Mouse (Mus musculus) left cerebral cortex, postnatal 25 days (tissue): ENCODE measurements around the gene Gsdma. TPM values are rescaled to one million over a fixed set of nuclear protein-coding genes. Genes with fewer than 3 reads are reported as not detected.
A peak's percentile ranks its signal among the peaks of the same experiment; 100 is the strongest.
"Not testable (repeated sequence)": the region's sequence is repeated elsewhere in the genome, so short reads cannot be mapped to it uniquely, and the experiment has no call there.

Source experiments
- DNase-seq, 2 experiments: peaks; one replicate each; pipeline ENCODE4 v3.0.0; 2022; ENCODE audit warnings: low spot score in 2 of 2, mixed read lengths in 1 of 2
- intact Hi-C: fragments of 180-260 bp; cut with DNase I; formaldehyde crosslinking; loops from one replicate; pipeline ENCODE4 v1.15.1; 2025
- total RNA-seq, 2 experiments: library from RNA; stranded (reverse); gene quantifications; 2 replicates each; pipeline ENCODE4 v1.2.3; 2021

Gsdma gene
- total RNA-seq, 2 experiments from 2014 or later, result not detected

DNA sequence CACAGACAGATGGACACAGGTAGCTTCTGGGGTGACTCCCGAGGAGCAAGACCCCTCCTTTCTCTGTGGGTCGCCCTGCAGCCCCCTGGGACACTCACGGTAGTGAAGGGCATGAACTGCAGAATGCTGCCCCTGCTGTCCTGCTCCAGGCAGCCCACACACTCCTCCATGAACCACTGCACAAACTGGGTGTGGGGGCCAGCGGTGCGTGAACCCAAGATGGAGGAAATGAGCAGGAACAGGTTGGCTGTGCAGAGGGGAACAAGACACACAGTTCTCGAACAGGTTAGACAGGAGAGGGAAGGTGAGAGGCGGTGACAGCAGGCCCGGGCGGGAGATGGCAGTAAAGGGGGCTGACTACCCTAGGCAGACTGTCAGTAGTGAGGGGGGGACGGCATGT, 40.9 kb downstream of the Gsdma start:
- intact Hi-C loops, result no loop called here
- no peak for DNase-seq

DNA sequence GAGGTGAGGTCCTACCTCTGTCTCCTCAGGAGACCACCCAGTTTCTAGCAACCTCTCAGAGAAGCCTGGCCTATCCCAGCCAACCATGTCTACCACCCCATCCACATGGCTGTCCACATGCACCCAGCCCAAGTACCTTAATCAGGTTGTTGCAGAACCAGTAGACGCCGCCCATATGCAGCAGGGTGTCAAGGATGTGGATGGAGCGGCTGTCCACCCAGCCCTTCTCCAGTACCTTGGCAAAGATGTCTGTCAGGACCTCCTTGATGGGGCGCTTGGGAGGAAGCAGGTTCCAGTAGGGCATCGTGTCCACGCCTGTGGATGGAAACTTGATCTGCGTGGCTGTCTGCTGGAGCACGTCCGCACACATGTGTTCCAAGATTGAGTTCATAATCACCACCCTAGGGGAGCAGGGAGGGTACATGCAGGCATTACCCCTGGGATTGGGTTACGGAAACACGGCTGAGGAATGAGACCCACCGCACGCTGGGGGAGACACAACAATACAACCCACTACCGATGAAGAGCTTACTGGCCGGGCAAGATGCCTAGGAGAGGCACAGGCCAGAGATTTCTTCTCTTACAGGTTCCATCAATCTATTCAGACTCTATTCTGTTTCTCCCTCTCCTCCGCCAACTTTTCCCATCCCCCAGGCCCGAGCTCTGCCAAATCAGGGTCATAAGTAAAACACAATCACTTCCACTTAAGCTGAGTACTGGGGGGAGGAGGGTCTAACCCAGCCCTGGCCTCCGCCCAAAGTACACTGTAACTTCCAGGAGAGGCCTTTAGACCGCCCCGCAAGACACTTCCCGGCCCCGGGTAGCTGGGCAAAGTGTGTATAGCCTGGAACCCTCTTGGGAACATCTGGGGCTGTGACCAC, 43.5 kb downstream of the Gsdma start:
- no peak for DNase-seq
- intact Hi-C loops, result no loop called here

DNA sequence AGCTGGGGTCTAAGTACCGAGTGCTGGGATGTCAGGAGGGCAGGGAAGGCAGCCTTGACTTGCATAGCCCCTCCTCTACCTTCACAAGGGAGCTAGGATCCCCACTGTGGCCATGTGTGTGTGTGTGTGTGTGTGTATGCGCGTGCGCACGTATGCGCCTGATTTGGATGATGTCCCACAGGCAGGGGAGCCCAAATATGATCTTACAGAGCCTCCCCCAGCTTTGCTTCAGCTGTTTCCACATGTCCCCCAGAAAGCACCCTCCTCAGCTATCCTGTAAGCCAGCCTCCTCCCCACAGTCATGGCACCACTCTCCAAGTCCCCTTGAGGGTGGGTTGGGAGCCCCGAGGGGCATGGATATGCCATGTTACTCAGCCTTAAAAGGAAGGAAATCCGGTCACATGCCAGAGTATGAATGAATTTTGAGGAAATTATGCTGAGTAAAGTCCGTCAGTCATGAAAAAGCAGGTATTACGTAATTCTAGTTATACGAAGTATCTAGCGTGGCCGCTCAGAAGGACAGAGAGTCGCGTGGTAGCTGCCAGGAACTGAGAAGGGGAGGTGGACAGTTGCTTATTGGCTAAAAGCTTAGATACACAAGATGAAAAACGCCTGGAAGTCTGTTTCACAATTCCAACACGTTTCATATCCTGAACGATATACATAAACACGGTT, 44.3 kb downstream of the Gsdma start:
- DNase-seq, result no peak
- intact Hi-C loops, result no loop called here

DNA sequence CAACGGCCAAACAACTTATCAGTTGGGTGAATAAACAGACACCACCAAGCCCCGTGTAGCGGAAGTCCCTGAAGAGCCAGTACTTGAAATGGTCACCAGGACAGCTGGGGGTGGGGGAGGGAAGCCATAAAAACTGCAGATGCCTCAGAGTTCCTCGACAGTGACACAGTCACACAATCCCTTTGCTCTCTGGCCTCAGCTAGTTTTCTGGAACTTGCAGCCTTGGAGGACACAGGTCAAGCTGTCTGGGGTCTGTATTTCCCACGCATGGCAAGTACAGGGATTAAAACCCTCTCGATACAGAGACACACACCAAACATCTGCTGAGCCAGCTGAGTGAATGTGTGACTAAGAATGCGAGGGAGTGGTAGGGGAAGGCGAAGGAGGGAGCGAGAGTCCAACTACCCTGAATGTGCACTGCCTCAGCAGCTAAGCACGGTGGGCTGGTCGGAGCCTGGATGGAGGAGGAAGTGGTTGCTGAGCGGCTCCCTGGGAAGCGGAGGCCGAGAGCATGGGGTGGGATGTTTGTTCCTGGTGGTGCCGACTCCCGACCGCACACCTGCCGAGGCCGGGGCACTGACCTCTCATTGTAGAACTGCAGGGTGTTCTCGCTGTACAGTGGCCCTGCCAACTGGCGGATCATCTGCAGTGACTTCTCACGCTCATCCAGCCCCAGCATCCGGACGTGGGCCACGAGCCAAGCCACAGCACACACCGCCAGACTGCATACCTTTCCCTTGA, 45.0 kb downstream of the Gsdma start:
- intact Hi-C loops, result no loop called here

DNA sequence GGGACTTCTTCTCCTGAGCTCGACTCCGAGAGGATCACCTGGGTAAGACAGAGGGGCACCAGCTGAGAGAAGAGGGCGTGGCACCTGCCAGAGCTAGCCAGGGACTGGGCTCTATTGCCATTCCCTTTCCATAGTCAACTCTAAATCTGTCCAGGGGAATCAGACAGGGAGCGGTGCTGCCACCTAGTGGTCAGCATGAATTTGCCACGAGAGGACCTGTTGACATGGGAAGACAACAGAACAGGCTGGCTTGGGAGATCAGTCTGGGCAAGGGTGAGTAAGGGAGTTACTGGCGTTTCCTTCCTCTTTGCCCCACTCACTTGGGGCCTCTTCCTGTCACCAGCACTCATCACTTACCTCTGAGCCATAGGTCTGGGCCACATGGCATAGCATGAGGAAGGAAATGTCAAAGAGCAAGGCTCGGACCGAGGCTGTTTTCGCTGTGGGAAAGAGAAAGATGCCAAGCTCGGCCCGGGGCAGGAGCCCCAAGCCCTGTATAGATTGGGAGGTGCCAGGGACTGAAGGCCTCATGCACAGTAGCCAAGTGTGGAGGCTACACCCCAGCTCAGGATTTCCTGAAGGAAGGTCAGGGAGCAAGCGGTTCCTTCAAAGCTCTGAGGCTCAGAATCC, 46.4 kb downstream of the Gsdma start:
- peak; percentile 69 to 77 for DNase-seq
- intact Hi-C loops, result no loop called here

More for the DNA sequence above, 45.0 kb downstream of the Gsdma start:
- peak in 1 of 2 experiments; percentile 73 for DNase-seq

DNA sequence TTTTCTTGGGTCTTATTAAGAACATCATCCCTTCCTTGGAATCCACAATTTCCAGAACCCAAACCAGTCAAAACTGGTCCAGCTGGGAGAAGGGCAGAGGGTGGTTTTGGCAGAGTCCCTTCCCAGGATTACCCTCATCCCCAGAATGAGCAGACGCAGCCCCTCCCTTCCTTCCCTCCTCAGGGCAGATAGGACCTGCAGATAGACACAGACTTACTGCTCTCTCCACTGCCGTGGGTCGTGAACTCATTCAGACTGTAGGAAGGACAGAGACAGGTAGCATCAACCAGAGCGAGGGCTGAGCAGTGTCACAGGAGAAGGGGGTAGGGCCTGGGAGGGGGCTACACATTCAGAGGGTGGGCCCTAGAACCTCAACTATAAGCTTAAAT, 46.9 kb downstream of the Gsdma start:
- intact Hi-C loops, result no loop called here
- no peak for DNase-seq

DNA sequence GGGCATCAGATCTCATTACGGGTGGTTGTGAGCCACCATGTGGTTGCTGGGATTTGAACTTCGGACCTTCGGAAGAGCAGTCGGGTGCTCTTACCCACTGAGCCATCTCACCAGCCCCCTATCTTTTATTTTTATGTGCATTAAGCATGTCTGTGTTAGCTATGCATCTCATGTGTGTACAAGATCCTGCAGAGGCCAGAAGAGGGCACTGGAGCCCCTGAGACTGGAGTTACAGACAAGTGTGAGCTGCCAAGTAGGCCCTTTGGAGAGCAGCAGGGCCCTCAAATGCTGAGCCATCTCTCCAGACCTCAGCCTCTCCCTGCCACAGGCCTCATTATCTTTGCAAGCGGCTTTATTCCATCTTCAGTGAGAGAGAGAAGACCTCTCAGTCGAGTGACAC, 47.9 kb downstream of the Gsdma start:
- intact Hi-C loops, result loop anchor here (2.0 kb wide), 1 partner anchor 51 kb away; no protein-coding TSS in a partner anchor

DNA sequence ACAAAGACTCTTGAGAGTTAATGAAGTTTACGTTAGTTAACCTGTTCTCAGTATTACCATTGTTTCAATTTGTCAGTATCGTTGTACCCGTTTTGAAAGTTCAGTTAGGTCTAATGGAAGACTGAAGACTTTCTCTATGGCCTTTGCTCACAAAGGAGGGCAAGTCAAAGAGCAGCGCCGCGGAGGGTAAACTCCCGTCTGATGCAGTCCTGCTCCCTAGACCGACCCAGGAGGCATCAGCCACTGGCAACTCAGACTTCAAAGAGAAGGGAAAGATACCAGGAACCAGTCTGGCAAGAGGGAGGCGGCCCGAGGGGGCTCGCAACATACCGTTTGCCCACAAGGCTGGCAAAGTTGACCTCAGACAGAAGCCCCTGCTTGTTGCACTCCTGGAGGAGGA, 49.6 kb downstream of the Gsdma start:
- no peak for DNase-seq
- intact Hi-C loops, result loop anchor here (2.0 kb wide), 1 partner anchor 49 kb away; no protein-coding TSS in a partner anchor

More for the DNA sequence above, 47.9 kb downstream of the Gsdma start:
- DNase-seq, result not testable (repeated sequence)

DNA sequence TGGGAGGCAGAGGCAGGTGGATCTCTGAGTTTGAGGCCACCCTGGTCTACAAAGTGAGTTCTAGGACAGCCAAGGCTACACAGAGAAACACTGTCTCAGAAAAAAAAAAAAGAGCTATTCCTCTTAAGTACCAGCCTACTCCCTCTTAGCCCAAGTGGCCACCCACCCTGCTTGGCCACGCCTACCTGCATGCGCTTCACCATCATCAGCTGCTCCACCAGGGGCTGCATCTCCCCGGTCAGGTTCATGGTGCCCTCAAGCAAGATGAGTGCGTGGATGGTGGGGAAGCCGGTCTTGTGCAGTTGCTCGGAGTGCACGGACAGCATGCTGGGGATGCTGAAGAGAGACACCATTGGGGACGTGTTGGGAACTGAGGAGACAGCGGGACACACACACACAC, 51.8 kb downstream of the Gsdma start:
- DNase-seq, result no peak
- intact Hi-C loops, result no loop called here

DNA sequence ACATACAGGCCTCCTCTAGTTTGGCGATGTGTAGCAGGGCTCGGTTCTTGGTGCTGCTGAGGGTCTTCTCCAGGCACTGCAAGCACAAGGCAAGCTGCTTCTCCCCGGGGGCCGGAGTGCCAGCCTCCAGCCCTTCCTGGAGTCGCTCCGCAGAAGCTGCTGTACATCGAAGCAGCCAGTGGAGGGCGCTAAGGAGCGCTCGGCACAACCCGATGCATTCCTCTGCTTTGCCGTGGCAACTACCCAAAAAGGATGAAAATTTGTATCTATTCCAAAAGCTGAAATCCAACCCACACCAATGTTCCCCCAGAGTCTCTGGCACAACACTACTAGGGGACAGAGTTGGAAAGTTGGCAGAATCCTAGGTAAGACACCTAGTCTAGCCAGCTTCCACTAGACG, 53.8 kb downstream of the Gsdma start:
- intact Hi-C loops, result loop anchor here (2.0 kb wide), 1 partner anchor 69 kb away; no protein-coding TSS in a partner anchor
- DNase-seq, result peak; percentile 87 to 92

DNA sequence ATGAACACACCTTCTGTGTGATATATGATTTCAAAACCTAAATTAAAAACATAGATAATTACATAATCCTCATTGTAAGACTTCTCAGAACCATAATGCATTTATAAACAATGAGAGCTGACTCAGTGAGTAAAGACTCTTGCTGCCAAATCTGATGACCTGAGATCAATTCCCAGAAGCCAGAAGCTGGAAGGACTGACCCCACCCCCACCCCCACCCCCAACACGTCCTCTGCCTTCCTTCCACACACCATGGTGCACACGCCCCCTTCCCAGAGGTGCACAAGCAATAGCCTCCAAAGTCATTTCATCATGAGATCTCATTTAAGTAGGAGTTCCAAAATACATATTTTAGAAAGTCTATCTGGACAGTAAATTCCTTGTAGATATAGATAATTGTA, 56.6 kb downstream of the Gsdma start:
- intact Hi-C loops, result no loop called here
- DNase-seq, result no peak

DNA sequence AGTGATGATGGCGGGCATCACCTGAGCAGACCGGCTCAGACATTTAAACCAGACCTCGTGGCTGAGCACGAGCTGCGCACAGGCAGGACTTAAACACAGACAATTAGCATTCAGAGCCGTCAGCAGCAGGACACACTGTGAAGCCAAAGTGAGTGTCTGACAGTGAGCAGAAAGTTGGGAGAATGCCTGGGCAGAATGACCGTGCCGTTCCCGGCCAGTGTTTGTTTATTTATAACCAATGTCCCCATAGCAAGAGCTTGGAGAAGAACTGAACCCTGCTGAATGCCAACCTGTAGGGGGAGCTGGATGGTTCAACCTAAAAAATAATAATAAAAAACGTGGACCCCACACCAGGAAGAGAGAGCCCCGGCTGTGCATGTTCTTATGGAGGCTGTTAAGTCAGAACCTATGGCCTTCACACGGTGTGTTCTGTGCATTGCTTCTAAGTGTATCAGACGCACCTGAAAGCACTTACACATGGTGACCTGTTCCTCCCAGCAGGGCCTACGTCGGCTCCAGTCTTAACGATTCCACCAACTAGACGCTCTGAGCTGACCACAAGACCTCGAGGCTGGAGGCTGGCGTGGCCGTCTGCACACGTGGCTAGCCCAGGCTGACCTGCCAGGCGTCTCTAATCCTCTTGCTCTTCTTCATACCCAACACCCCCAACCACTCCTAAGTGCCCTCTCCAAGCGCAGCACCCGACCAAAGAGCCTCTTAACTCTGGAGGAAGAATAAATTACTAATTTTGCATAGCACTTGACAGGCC, 57.5 kb downstream of the Gsdma start:
- intact Hi-C loops, result no loop called here
- DNase-seq, result peak; percentile 61 to 69

DNA sequence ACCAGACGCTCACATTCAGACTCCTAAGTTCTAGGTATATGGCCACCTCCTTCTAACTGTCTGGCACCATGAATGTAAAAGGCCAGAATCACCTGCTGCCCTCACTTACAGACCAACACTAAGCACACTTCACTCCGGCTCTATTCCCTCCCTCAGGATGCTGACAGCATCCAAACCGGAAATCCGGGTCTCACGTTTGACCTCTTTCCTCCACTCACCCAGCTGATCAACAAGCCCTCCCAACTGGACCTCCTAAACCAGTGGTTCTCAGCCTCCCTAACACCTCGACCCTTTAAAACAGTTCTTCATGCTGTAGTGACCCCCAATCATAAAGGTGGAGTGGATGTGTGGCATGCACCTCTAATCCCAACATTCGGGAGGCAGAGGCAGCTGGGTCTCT, 58.9 kb downstream of the Gsdma start:
- no peak for DNase-seq
- intact Hi-C loops, result no loop called here

DNA sequence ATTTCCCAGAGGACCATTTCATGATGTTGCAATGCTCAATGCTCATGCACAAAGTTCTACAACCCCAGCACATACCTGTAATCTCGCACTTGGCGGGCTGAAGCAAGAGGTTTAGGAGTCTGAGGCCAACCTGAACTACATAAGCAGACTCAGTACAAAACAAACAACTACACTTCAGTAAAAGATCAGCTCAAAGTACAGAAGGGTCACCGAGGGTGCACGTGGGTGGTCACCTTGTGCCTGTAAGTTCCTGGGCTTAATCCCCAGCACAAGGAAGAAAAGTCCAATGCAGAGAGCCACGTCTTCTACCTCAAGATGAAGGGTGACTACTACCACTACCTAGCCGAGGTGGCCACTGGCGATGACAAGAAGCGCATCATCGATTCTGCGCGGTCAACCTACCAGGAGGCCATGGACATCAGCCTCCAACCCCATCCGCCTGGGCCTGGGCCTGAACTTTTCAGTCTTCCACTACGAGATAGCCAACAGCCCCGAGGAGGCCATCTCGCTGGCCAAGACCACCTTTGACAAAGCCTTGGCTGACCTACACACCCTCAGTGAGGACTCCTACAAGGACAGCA, 61.9 kb downstream of the Gsdma start:
- DNase-seq, result no peak
- intact Hi-C loops, result no loop called here

Other genes starting within 250 kb of the Gsdma start
- 100 to 1,000 TPM; 119 to 120 TPM for gene Mien1, start 225.4 kb upstream of the Gsdma start, total RNA-seq
- gene Grb7, start 218.0 kb upstream of the Gsdma start, total RNA-seq, result 1 to 10 TPM; 2.4 to 2.7 TPM
- gene Ikzf3, start 118.3 kb upstream of the Gsdma start, total RNA-seq, result under 1 TPM in 1 of 2 experiments, not detected in 1; 0.78 TPM
- gene Zpbp2, start 113.3 kb upstream of the Gsdma start, total RNA-seq, result not detected
- gene Ormdl3, start 77.0 kb upstream of the Gsdma start, total RNA-seq, result 10 to 100 TPM; 48.9 TPM
- gene Lrrc3c, start 66.1 kb upstream of the Gsdma start, total RNA-seq, result not detected
- 10 to 100 TPM; 11.6 to 14.0 TPM for gene Gm12355, start 38.7 kb upstream of the Gsdma start, total RNA-seq
- gene Gsdma3, start 38.0 kb upstream of the Gsdma start, total RNA-seq, result not detected
- not detected for gene Gsdma2, start 17.6 kb upstream of the Gsdma start, total RNA-seq
- 100 to 1,000 TPM; 129 to 132 TPM for gene Psmd3, start 18.2 kb downstream of the Gsdma start, total RNA-seq
- not detected for gene Csf3, start 36.9 kb downstream of the Gsdma start, total RNA-seq
- gene Med24, start 65.1 kb downstream of the Gsdma start, total RNA-seq, result 100 to 1,000 TPM; 116 to 131 TPM
- gene Thra, start 76.3 kb downstream of the Gsdma start, total RNA-seq, result 100 to 1,000 TPM; 719 to 771 TPM
- 100 to 1,000 TPM in 1 of 2 experiments, 10 to 100 TPM in 1; 92.5 to 121 TPM for gene Nr1d1, start 111.0 kb downstream of the Gsdma start, total RNA-seq
- gene Msl1, start 131.2 kb downstream of the Gsdma start, total RNA-seq, result 100 to 1,000 TPM; 190 to 193 TPM
- gene Casc3, start 140.6 kb downstream of the Gsdma start, total RNA-seq, result 10 to 100 TPM; 53.9 to 54.7 TPM
- gene Rapgefl1, start 172.4 kb downstream of the Gsdma start, total RNA-seq, result 100 to 1,000 TPM; 138 to 148 TPM
- gene Wipf2, start 199.3 kb downstream of the Gsdma start, total RNA-seq, result 10 to 100 TPM; 61.3 to 63.3 TPM
- gene Cdc6, start 243.4 kb downstream of the Gsdma start, total RNA-seq, result under 1 TPM; 0.21 to 0.60 TPM